Comparison of ENCODE assay signal across 20 mouse cellular contexts in genomic region chr12:107782147-107782546, GRCm38 (mm10).
A peak's percentile ranks its signal among the peaks of the same experiment; 100 is the strongest.
DNase-seq lines count a peak whose midpoint lies in the region; ATAC-seq and TF ChIP-seq lines count a peak whose summit lies in the region.
"Had no signal": no experiment of that assay in that cellular context is flagged by ENCODE, and none has a peak within 500 bp of the region (broad histone marks: within the 10 kb centered on the region; RNA-seq: fewer than 3 reads in every experiment).

No protein-coding gene starts in this region.

- no peak overlapping the region for H3K4me2 ChIP-seq in forebrain, postnatal 0 days (ENCODE audit: low read depth)
- H3K4me2 ChIP-seq: embryonic facial prominence, embryonic 13.5 days; forebrain, embryonic 13.5 days; heart, embryonic 11.5 days; heart, embryonic 15.5 days; hindbrain, embryonic 14.5 days had no signal

- WGBS in forebrain, postnatal 0 days: 66% methylated on average over 3 of the region's 3 CpGs

- H3K4me1 ChIP-seq in megakaryocyte, embryonic 14.5 days: no peaks in the 10 kb centered on the region
- H3K4me1 ChIP-seq in forebrain, postnatal 0 days (ENCODE audit: insufficient read depth): no peaks in the 10 kb centered on the region
- H3K4me1 ChIP-seq: heart, embryonic 15.5 days had no signal

- ATAC-seq in megakaryocyte, adult 5-6 weeks (ENCODE audit: poor library complexity, severe bottlenecking): no peak
- no peak for ATAC-seq in forebrain, postnatal 0 days
- ATAC-seq: forebrain, embryonic 13.5 days had no signal

- H3K9ac ChIP-seq in forebrain, postnatal 0 days: no peak overlapping the region
- H3K9ac ChIP-seq: embryonic facial prominence, embryonic 13.5 days; forebrain, embryonic 13.5 days; heart, embryonic 15.5 days; hindbrain, embryonic 14.5 days had no signal

- no peak for TF ChIP-seq CTCF in forebrain, postnatal 0 days (IDR thresholded peaks at IDR 0.05; ENCODE audit: low read depth)

- H3K36me3 ChIP-seq in megakaryocyte, embryonic 14.5 days (replicated peaks; ENCODE audit: low read length): no peaks in the 10 kb centered on the region
- no peaks in the 10 kb centered on the region for H3K36me3 ChIP-seq in forebrain, postnatal 0 days (ENCODE audit: insufficient read depth)
- H3K36me3 ChIP-seq: embryonic facial prominence, embryonic 13.5 days; G1E; heart, embryonic 15.5 days had no signal

- H3K9me3 ChIP-seq in megakaryocyte, embryonic 14.5 days: peaks cover 38% of the 10 kb centered on the region
- H3K9me3 ChIP-seq in forebrain, postnatal 0 days (ENCODE audit: low read length): no peaks in the 10 kb centered on the region
- H3K9me3 ChIP-seq: embryonic facial prominence, embryonic 13.5 days; forebrain, embryonic 13.5 days; heart, embryonic 15.5 days had no signal

- no peak overlapping the region for H3K27ac ChIP-seq in forebrain, postnatal 0 days (ENCODE audit: low read depth, low read length)
- H3K27ac ChIP-seq: embryonic facial prominence, embryonic 13.5 days; forebrain, embryonic 13.5 days; heart, adult 2 months; heart, embryonic 15.5 days; hindbrain, embryonic 14.5 days had no signal

- H3K4me3 ChIP-seq in megakaryocyte, embryonic 14.5 days (replicated peaks): peak overlapping the region; percentile 1
- H3K4me3 ChIP-seq in forebrain, postnatal 0 days (ENCODE audit: low read depth, low read length): no peak overlapping the region
- H3K4me3 ChIP-seq: embryonic facial prominence, embryonic 13.5 days; forebrain, embryonic 13.5 days; heart, adult 2 months; heart, embryonic 15.5 days had no signal

- DNase-seq in CD4-positive, CD25-positive, alpha-beta regulatory T cell, adult 2 months (ENCODE audit: low read depth, low spot score): peak; percentile 42
- DNase-seq in thymus, postnatal 14 days: peak; percentile 75
- DNase-seq in frontal cortex, adult 2 months (ENCODE audit: extremely low spot score in 1 of 2, low spot score in 1 of 2): no peak
- no peak for DNase-seq in forebrain, postnatal 0 days
- no peak for DNase-seq in yolk sac, embryonic 10.5 days (ENCODE audit: low spot score)
- DNase-seq: adrenal gland, adult 8-10 months; adrenal gland, postnatal 36 days; cerebellum, adult 8-10 months; cerebellum, postnatal 25 days; gastrocnemius, postnatal 10 days; heart, adult 2 months; heart, postnatal 14 days had no signal

- no peaks in the 10 kb centered on the region for H3K27me3 ChIP-seq in megakaryocyte, embryonic 14.5 days (replicated peaks)
- H3K27me3 ChIP-seq in forebrain, postnatal 0 days (ENCODE audit: insufficient read depth, low read length): no peaks in the 10 kb centered on the region
- H3K27me3 ChIP-seq: embryonic facial prominence, embryonic 13.5 days; forebrain, embryonic 13.5 days; heart, embryonic 15.5 days had no signal

Comparison
In these comparisons a context has a peak if more than half of its experiments do, and no peak if none do; other contexts are left out.
1. DNase-seq: peak in CD4-positive, CD25-positive, alpha-beta regulatory T cell, adult 2 months (single experiment) and thymus, postnatal 14 days (single experiment); none in frontal cortex, adult 2 months (0 of 2), forebrain, postnatal 0 days (single experiment) and yolk sac, embryonic 10.5 days (single experiment).